Mouse (Mus musculus) heart, embryonic 16.5 days (tissue): ENCODE results near the gene Cacna1a. TPM values are rescaled to one million over a fixed set of nuclear protein-coding genes. Genes with fewer than 3 reads are reported as not detected.

Source experiments
- ATAC-seq: fragments of 200-750 bp; cut with Nextera tagmentation; replicated peaks from 2 replicates; pipeline ENCODE4 v1.8.0; 2017; ENCODE audit warnings: moderate number of reproducible peaks; ENCODE audit not compliant: insufficient read depth, low FRiP score; ENCODE audit errors: extremely low read depth
- H3K27ac ChIP-seq: fragments of 300-500 bp; sonication (generic); 2 replicates; pipeline ENCODE4 v1.5.1; 2014; ENCODE audit warnings: mild to moderate bottlenecking, low read length, control low read depth, moderate library complexity
- H3K27me3 ChIP-seq: fragments of 300-500 bp; sonication (generic); 2 replicates; pipeline ENCODE4 v1.6.1; 2014; ENCODE audit warnings: low read length, mixed read lengths; ENCODE audit not compliant: control insufficient read depth, insufficient read depth
- H3K36me3 ChIP-seq: fragments of 300-500 bp; sonication (generic); 2 replicates; pipeline ENCODE4 v1.6.1; 2014; ENCODE audit not compliant: control insufficient read depth, insufficient read depth
- H3K4me1 ChIP-seq: fragments of 300-500 bp; sonication (generic); 2 replicates; pipeline ENCODE4 v1.6.1; 2014; ENCODE audit warnings: low read length, mixed read lengths; ENCODE audit not compliant: control insufficient read depth, insufficient read depth
- H3K4me2 ChIP-seq: fragments of 300-500 bp; sonication (generic); 2 replicates; pipeline ENCODE4 v1.6.1; 2014; ENCODE audit warnings: low read depth, mild to moderate bottlenecking, control low read depth, low read length
- H3K4me3 ChIP-seq: fragments of 300-500 bp; sonication (generic); 2 replicates; pipeline ENCODE4 v1.5.1; 2014; ENCODE audit warnings: mild to moderate bottlenecking, control low read depth, low read length
- H3K9ac ChIP-seq: fragments of 300-500 bp; sonication (generic); 2 replicates; pipeline ENCODE4 v1.6.1; 2014; ENCODE audit warnings: low read length, control low read depth
- H3K9me3 ChIP-seq: fragments of 300-500 bp; sonication (generic); replicated peaks from 2 replicates; pipeline ENCODE4 v1.6.1; 2016; ENCODE audit warnings: low read length; ENCODE audit not compliant: control insufficient read depth
- WGBS: fragments of 180-500 bp; shearing (Covaris S2); extraction: QIAGEN DNeasy Blood & Tissue Kit; methylation state at CpG from one replicate; pipeline ENCODE4 v1.1.7; 2014; 5-methylcytosine and 5-hydroxymethylcytosine counted together
- polyA plus RNA-seq: library from polyadenylated mRNA; unstranded; fragments of >200 nt; fragmentation: Nextera tagmentation; extraction: Ambion mirVana; gene quantifications from 2 replicates; pipeline ENCODE4 v1.2.1, GENCODE M21; 2015

Cacna1a gene
- polyA plus RNA-seq, 1 experiment from 2014 or later: 6.9 TPM

DNA sequence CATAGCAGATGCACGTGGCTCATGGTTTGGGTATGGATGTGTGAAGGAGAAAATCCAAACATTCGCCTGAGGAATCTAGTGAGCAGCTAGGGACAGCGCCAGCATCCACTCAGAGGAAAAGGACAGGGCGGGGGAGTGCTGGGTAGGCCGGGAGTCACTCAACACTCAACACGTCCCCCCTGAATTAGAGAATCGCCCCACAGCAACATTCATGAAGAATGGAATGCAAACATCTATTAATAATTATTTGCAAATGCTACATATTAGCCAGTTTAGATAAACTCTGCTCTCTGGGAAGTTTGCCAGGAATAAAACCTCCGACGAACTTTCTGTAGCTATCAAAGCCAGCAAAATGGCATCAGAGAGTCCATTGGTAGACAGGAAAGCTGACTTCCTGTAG, 533 bp downstream of the Cacna1a start:
- H3K9ac ChIP-seq: no peak overlapping the region
- peak; percentile 87 for ATAC-seq
- 14% methylated on average over 9 of the region's 9 CpGs for WGBS

DNA sequence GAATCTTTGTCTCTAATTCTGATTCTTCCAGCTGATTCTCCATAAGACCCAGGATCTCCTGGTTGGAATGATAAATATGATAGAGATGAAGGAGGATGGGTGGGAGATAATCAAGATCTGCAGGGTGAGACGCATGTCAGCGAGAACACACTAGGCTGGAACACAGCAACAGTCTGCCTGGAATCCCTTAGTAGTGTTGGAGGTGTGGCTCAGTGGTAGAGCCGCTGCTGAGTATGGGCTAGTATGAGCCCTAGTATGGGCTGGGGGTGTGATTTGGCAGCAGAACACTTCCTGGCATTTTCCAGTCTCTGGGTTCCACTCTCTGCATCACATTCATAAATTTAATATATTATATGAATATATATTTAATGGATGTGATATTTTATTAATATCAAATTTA, 933 bp downstream of the Cacna1a start:
- H3K36me3 ChIP-seq: no peaks in the 10 kb centered on the region
- no peaks in the 10 kb centered on the region for H3K27me3 ChIP-seq
- H3K4me2 ChIP-seq: no peak overlapping the region
- WGBS: 59% methylated on average over 3 of the region's 3 CpGs
- ATAC-seq: no peak
- no peak overlapping the region for H3K4me3 ChIP-seq
- H3K9ac ChIP-seq: no peak overlapping the region
- no peaks in the 10 kb centered on the region for H3K9me3 ChIP-seq
- H3K4me1 ChIP-seq: peaks cover 14% of the 10 kb centered on the region
- H3K27ac ChIP-seq: peak overlapping the region; percentile 63

More for the DNA sequence above, 533 bp downstream of the Cacna1a start:
- Histone ChIP-seq H3K27me3 (no peaks in the 10 kb centered on the region), H3K9me3 (no peaks in the 10 kb centered on the region), H3K4me3 (no peak overlapping the region), H3K4me1 (peaks cover 14% of the 10 kb centered on the region), H3K4me2 (peak overlapping the region; percentile 16; the same call in 1 of the 2 replicates), H3K27ac (peak overlapping the region; percentile 65), H3K36me3 (no peaks in the 10 kb centered on the region)

DNA sequence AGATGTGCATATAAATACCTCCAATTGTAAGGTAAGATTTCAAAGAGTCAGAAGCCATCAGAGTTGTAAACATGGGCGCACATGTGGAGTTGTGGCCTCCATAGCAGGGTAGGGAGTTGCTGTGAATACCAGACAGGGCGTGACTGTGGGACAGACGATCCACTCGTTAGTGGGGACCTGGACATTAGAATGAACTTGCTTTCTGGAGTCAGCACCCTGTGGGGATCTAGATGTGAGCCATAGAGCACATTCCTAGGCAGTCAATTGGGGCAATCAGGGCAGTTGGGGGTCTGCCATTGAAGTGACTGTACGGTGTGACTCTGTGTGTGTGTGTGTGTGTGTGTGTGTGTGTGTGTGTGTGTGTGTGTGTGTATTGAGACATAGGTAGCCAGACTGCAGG, 3.4 kb downstream of the Cacna1a start:
- Histone ChIP-seq H3K9ac (no peak overlapping the region), H3K36me3 (no peaks in the 10 kb centered on the region), H3K4me2 (no peak overlapping the region), H3K9me3 (no peaks in the 10 kb centered on the region), H3K27me3 (no peaks in the 10 kb centered on the region; the same call in 1 of the 2 replicates), H3K4me3 (no peak overlapping the region), H3K4me1 (peaks cover 14% of the 10 kb centered on the region), H3K27ac (no peak overlapping the region)
- no peak for ATAC-seq
- 83% methylated on average over 5 of the region's 5 CpGs for WGBS

DNA sequence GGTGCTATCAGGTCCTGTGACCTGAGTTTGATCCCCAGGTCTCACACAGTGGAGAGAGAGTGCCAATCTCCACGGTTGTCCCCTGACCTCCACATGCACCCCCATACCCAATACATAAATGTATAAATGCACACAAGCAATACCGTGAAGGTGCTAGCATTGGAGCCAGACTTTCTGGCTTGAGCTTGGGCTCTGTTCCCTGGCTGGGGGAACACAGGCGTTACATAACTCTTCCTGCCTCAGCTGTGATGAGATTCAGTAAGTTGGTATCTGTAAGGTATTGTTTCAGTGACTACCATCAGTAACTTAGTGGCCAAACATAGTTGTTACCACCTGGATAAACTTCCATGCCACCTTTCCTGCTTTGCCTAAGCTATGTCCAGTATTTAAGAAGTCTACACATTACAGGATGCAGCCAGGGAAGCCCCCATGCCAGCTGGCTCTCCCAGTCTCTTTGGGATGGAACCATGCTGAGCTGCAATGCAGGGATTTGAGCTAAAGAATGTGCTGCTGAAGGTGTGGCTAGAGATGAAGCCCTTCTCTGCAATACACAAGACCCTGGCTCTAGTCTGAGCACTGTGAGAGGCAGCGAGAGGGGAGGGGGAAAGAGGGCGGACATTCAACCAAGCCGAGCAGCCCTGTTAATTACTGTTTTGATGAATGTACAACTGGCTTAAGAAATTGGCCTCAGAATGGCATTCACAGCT, 7.7 kb downstream of the Cacna1a start:
- no peaks in the 10 kb centered on the region; the same call in 1 of the 2 replicates for H3K27me3 ChIP-seq
- H3K4me1 ChIP-seq: no peaks in the 10 kb centered on the region
- no peaks in the 10 kb centered on the region for H3K9me3 ChIP-seq
- H3K9ac ChIP-seq: no peak overlapping the region
- H3K4me3 ChIP-seq: no peak overlapping the region
- H3K36me3 ChIP-seq: no peaks in the 10 kb centered on the region
- no peak for ATAC-seq
- H3K27ac ChIP-seq: no peak overlapping the region
- 67% methylated on average over 6 of the region's 6 CpGs for WGBS
- no peak overlapping the region for H3K4me2 ChIP-seq

DNA sequence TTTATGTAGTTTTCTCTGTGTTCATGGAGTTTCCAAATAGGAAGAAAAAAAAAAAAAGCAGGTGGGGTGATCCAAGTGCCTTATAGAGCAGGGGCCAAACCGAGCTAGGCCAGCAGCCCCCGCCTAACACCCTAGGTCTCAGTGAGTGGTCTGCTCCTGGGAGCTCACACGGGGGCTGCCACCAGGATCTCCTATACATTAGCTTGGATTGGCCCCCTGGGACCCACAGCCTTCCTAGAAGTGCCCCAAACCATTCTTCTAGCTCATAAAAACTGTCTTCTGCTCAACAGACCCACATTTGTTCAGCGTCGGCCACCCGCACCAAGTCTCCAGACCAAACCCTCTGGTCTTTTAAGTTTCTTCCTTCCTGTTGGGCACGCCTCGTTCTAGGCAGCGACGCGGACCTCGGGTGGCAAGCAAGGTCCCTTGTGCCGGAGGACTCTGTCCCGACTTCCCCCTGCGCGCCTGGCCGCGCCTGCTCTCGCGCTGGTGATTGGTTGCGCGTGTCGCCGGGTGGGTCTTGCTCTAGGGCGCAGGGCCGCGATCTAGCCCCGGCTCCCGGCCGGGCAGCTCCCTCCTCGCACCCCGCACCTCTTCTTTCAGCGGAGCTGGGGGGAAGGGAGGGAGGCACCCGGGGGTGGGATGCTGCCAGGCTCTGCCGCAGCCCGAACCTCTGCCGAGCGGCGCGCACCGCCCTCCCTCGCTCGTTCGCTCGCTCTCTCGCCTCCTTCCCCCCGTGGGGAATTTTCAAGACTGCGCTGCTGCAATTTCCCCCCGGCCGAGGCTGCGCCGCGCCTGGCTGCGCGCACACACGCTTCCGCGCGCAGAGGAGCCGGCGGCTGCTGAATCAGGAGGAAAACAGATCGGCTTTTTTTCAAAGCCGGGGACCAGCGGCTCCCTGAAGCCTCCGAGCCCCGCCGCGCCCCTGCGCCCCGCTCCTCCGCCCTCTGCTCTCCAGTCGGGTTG, 25.9 kb downstream of the Cacna1a start:
- H3K27ac ChIP-seq: no peak overlapping the region
- H3K9ac ChIP-seq: peak overlapping the region; percentile 71
- peaks cover 4% of the 10 kb centered on the region for H3K4me1 ChIP-seq
- ATAC-seq: peak; percentile 53
- no peaks in the 10 kb centered on the region for H3K36me3 ChIP-seq
- peaks cover 58% of the 10 kb centered on the region for H3K27me3 ChIP-seq
- peak overlapping the region; percentile 71 for H3K4me3 ChIP-seq
- H3K9me3 ChIP-seq: peaks cover 8% of the 10 kb centered on the region
- H3K4me2 ChIP-seq: peak overlapping the region; percentile 99
- WGBS: 3% methylated on average over 70 of the region's 72 CpGs

DNA sequence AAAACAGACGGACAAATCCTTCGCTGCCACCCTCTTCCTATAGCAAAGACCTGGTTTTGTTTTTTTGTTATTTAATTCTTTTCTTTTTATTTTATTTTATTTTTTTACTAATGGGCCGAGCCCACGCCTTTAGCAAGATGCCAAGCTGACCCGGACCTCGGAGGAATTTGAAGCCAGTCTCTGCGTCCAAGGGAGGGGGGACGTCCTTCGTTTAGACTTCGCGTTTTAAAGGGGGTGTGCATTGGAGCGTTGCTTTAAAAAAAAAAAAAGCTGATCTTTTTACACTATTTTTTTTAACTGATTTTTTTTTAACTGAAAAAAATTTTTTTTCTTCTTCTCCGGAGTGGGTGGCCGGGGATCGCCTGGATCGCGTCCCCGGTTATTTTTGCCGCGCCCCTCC, 26.7 kb downstream of the Cacna1a start:
- Histone ChIP-seq H3K4me2 (peak overlapping the region; percentile 99), H3K4me1 (peaks cover 4% of the 10 kb centered on the region), H3K4me3 (peak overlapping the region; percentile 71), H3K9ac (peak overlapping the region; percentile 71), H3K27ac (no peak overlapping the region), H3K9me3 (peaks cover 8% of the 10 kb centered on the region), H3K36me3 (no peaks in the 10 kb centered on the region), H3K27me3 (peaks cover 58% of the 10 kb centered on the region)
- under 1% methylated on average over 20 of the region's 20 CpGs for WGBS
- ATAC-seq: no peak

DNA sequence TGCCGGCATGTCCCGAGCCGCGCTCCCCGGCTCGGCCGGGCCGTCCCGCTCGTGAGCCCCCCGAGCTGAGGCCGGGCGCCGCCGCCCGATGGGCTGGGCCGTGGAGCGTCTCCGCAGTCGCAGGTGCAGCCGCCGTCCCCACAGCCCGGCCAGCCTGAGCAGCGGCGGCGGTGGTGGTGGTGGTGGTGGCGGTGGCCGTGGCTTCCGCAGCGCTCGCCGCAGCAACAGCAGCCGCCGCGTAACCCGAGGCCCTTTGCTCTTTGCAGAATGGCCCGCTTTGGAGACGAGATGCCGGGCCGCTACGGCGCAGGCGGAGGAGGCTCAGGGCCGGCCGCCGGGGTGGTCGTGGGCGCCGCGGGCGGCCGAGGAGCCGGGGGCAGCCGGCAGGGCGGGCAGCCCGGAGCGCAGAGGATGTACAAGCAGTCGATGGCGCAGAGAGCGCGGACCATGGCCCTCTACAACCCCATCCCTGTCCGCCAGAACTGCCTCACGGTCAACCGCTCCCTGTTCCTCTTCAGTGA, 27.2 kb downstream of the Cacna1a start:
- H3K4me3 ChIP-seq: peak overlapping the region; percentile 71
- ATAC-seq: peak; percentile 66
- H3K4me2 ChIP-seq: peak overlapping the region; percentile 99
- peaks cover 8% of the 10 kb centered on the region for H3K9me3 ChIP-seq
- H3K27ac ChIP-seq: no peak overlapping the region
- H3K27me3 ChIP-seq: peaks cover 58% of the 10 kb centered on the region
- H3K9ac ChIP-seq: peak overlapping the region; percentile 71
- WGBS: under 1% methylated on average over 58 of the region's 64 CpGs
- H3K4me1 ChIP-seq: peaks cover 4% of the 10 kb centered on the region
- no peaks in the 10 kb centered on the region for H3K36me3 ChIP-seq

DNA sequence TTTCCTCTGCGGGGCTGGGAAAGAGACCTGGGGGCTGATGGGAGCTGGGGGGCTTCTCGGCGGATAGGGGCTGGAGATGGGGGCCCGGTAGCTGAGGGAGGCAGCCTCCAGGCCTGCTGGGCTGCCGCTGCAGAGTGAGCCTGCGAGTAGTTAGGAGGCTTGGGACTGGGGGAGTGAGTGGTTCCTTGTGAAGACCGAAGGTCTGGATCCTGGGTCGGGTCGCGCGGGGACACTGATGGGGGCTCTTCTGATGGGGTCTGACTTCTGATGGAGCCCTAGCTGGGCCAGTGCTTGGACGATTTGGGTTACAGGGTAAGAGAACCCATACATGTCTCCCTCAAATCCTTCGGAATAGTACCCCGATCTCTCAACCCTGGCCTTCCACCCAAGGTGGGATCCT, 27.8 kb downstream of the Cacna1a start:
- Histone ChIP-seq H3K4me1 (peaks cover 4% of the 10 kb centered on the region), H3K27me3 (peaks cover 56% of the 10 kb centered on the region), H3K4me2 (peak overlapping the region; percentile 99), H3K9me3 (peaks cover 8% of the 10 kb centered on the region), H3K36me3 (no peaks in the 10 kb centered on the region), H3K9ac (peak overlapping the region; percentile 71), H3K27ac (no peak overlapping the region), H3K4me3 (peak overlapping the region; percentile 71)
- ATAC-seq: no peak
- 26% methylated on average over 14 of the region's 14 CpGs for WGBS
